Mouse (Mus musculus) bone marrow macrophage, adult 2 months (primary cell): ENCODE measurements around the gene Sufu. TPM values are rescaled to one million over a fixed set of nuclear protein-coding genes. Genes with fewer than 3 reads are reported as not detected.

Source experiments
- H3K27ac ChIP-seq: 2 replicates; pipeline ENCODE4 v1.5.1; 2012; ENCODE audit warnings: low read depth, low read length; ENCODE audit not compliant: insufficient read depth
- H3K4me1 ChIP-seq: 2 replicates; pipeline ENCODE4 v1.6.1; 2012; ENCODE audit warnings: low read length; ENCODE audit not compliant: control insufficient read depth, insufficient read depth
- H3K4me3 ChIP-seq: 2 replicates; pipeline ENCODE4 v1.5.1; 2012; ENCODE audit warnings: mild to moderate bottlenecking, low read length, moderate library complexity; ENCODE audit not compliant: insufficient read depth
- CTCF ChIP-seq: IDR thresholded peaks from 2 replicates; pipeline ENCODE4 v1.5.1; 2012; ENCODE audit warnings: low read depth, mild to moderate bottlenecking, low read length, moderate library complexity
- POLR2A ChIP-seq: IDR thresholded peaks from 2 replicates; pipeline ENCODE4 v1.6.1; 2012; ENCODE audit warnings: mild to moderate bottlenecking, low read depth, low read length, borderline replicate concordance
- polyA plus RNA-seq: library from polyadenylated mRNA; stranded (reverse); fragments of >200 nt; gene quantifications from 2 replicates; pipeline ENCODE4 v1.2.4, GENCODE M21; 2012; ENCODE audit not compliant: missing spikeins, insufficient read depth, insufficient read length

Gene Sufu
- polyA plus RNA-seq, 1 experiment, result 14.7 TPM

DNA sequence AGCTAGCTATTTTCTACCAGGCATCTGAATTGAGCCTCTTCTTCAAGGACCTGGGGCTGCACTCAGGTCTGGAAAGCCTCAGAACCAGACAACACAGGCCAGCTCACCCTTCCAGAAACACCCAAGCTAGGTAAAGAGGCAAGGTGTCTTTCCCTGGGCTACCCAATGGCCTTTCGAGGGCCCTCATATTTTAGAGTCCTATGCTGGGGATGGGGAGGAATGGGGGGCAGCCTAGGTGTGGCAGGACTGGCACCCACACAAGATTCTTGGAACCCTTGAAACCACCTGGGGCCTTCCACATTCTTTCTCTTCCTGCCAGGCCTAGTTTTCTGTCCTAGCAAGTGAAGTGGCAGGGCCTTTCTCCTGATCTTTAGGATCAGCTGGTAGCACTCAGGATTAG is 92.8 kb downstream of the Sufu start:
- H3K4me3 ChIP-seq, result no peak overlapping the region
- TF ChIP-seq POLR2A (no peak), CTCF (no peak)
- H3K4me1 ChIP-seq, result peaks cover 55% of the 10 kb centered on the region
- no peak overlapping the region for H3K27ac ChIP-seq

DNA sequence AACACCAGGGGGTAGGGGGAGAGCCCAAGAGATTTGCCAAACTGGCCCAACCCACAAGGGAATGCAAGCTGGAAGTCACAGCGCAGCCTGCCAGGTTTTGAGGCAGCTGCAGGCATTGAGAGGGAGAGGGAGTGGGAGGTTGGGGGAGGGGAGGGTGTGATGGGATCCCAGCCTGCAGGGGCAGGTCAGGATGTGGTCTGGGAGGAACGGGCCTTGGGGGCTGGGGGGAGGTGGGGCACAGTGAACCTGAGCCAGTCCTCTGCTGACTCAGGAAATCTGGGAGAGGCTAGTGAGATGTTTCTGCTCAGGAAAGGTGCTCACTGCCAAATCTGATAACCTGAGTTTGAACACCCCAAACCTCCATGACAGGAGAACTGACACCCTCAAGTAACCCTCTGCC is 93.9 kb downstream of the Sufu start:
- Histone ChIP-seq H3K4me3 (no peak overlapping the region), H3K4me1 (peaks cover 49% of the 10 kb centered on the region), H3K27ac (no peak overlapping the region)
- no peak for TF ChIP-seq POLR2A
- TF ChIP-seq CTCF, result no peak

DNA sequence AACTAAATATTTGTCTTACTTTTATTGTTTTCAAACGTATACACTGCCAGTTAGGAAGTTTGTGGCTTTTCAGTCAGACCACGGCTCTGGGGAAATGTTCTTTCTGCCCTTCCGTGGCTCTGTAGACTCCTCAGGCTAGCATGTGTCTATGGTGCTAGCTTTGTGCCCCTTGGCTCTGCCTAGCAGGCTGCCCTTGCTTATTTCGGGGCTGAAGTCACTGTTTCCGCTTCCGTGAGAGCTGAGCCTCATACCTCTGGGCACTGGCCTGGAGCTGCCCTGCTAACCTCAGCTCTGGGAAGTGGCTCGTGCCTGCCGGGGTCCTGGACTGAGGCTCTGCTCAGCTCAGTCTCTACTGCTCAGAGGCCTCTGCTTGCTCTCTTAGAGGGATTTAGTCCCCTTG is 98.4 kb downstream of the Sufu start:
- Histone ChIP-seq H3K27ac (no peak overlapping the region), H3K4me1 (peaks cover 14% of the 10 kb centered on the region), H3K4me3 (no peak overlapping the region)
- TF ChIP-seq CTCF, result no peak

DNA sequence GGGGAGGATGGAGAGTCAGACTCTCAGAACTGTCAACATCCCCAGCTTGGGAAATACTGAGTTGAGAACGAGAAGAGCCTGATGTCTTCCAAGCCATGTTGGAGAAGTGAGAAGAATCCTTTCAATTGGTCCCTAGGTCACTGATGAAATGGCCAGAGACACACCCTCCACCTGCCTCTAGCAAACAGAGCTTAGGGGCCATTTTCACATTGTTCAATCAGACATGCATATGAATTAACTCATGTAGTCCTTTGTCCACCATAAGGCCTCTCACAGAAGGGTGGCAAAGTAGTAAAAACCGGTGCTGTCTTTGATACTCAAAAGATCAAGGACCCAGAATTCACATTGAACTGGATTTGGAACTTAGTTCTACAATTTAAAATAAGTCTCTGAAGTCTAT is 100.5 kb downstream of the Sufu start:
- Histone ChIP-seq H3K4me3 (no peak overlapping the region), H3K27ac (no peak overlapping the region)
- TF ChIP-seq POLR2A, result no peak
- no peak for TF ChIP-seq CTCF

DNA sequence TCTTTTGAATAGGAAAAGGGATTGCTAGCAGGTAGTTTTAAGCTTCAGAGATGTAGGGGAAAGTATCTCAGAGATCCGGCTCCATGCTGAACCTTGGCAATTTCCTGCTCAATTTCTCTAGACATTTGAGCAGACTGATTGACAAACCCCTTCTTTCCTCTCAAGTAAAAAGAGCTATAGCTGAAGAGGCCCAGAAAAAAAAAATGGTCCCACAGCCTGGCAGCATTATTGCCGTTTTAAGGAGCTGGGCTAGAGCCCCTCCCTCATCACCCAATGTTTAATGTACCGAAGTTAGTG is 102.8 kb downstream of the Sufu start:
- Histone ChIP-seq H3K27ac (peak overlapping the region; percentile 53), H3K4me3 (peak overlapping the region; percentile 3; the same call in 1 of the 2 replicates), H3K4me1 (peaks cover 13% of the 10 kb centered on the region)
- TF ChIP-seq POLR2A, result no peak
- TF ChIP-seq CTCF, result no peak

More for the DNA sequence above, 100.5 kb downstream of the Sufu start:
- peaks cover 13% of the 10 kb centered on the region for H3K4me1 ChIP-seq

DNA sequence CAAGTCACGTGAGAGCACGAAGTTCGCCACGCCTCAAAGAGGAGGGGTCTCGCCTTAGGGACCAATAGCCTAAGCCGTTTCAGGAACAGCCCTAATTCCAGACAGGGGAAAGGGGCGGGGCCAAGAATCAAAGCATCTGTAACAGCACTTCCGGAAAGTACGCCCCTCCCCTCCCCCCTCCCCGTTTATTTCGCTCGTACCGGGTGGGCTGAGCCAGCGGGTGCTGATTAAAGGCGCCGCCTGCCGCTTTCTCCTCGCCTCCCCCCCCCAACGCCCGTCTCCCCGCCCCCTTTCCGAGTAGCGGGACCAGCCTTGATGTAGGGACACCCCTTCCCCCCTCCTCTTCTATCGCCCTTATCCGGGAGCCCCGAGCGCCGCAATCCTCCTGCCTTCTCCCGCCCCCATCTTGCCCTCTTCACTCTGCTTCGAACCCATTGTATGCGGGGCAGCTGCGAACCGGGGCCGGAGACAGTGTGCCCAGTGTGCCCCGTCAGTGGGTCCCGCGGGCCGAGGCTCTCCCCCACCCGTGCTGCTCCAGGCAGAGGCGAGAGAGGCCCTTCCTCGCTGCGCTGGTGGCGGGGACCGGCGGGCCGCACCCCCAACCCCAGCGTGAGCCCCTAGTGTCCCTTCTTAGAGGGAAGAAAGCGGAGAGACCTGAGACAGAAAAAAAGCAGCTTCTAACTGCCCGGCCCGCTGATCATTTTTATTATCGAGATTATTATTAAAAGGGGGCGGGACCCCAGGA is 103.3 kb downstream of the Sufu start:
- Histone ChIP-seq H3K27ac (peak overlapping the region; percentile 99), H3K4me1 (peaks cover 13% of the 10 kb centered on the region), H3K4me3 (peak overlapping the region; percentile 86)
- TF ChIP-seq POLR2A (no peak), CTCF (no peak)

DNA sequence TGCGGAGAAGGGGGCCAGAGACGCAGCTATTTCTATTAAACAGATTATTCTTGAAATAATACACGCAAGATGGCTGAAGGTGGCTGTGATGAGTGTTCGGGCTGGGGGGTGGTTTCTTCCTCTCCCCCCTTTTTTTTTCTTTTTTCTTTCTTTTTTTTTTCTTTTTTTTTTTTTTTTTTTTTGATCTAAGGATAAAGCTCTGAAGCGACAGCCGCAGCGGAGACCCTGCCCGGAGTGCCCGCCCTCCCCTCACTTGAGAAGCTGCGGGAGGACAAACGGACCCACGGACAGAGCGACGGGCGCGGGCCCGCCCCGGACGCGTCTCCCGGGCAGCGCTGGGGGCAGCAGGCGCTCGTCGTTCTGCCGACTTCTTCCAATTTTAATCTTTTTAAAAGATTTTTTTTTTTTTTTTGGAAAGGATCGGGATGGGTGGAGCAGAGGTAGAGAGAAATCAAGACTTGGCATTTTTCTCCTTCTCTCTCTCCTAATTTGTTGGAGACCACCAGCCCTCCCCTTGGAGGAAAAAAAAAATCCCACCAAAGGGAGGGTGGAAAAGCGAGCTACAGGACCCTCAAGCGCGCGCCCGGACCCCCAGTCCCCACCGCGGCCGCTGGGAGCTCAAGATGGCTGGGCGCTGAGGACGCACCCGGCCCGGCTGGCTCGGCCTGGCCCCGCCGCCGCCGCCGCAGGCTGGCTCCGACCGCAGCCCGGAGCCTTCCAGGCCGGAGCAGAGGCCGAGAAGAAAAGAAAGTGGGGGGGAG is 104.1 kb downstream of the Sufu start:
- Histone ChIP-seq H3K4me1 (peaks cover 8% of the 10 kb centered on the region), H3K4me3 (peak overlapping the region; percentile 86), H3K27ac (peak overlapping the region; percentile 99)
- TF ChIP-seq POLR2A, result no peak
- TF ChIP-seq CTCF, result no peak

DNA sequence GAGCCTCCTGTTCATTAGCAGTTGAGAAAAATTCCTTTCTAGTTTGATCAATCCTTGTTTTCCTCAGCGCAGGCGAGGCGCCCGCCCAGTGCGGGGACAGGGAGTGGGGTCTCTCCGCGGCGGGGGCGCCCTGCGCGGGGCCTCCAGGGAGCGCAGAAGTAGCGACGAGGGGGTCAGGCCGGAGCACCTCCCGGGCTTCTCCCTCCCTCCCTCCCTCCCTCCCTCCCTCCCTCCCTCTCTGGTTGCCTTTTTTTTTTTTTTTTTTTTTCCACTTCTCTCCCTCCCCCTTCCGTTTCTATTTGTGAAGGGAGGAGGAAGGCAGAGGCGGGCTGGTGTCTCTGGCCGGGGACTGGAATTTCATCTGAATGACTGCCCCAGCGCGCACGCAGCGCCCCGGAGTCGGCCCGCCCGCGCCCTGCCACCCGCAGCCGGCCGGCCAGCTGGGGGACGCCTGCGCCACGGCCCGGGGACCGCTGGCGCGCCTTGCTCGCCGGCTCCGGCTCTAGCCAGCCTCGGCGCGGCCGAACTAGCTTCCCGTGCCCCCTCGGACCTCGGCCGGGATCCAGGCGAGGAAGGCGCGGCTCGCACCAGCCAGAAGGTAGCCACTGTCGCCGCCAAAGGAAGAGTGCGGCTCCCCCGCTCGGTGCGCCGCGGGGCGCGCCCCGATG is 104.8 kb downstream of the Sufu start, which contains the start of gene Trim8:
Gene Trim8 (plus strand): TSS at position 302 of the 668 bp plus-strand sequence.
- Histone ChIP-seq H3K4me3 (peak within 1 kb of the TSS; percentile 86), H3K27ac (peak within 1 kb of the TSS; percentile 99), H3K4me1 (peaks cover 10% of the 10 kb centered on the region)
- no peak for TF ChIP-seq CTCF
- no peak for TF ChIP-seq POLR2A

DNA sequence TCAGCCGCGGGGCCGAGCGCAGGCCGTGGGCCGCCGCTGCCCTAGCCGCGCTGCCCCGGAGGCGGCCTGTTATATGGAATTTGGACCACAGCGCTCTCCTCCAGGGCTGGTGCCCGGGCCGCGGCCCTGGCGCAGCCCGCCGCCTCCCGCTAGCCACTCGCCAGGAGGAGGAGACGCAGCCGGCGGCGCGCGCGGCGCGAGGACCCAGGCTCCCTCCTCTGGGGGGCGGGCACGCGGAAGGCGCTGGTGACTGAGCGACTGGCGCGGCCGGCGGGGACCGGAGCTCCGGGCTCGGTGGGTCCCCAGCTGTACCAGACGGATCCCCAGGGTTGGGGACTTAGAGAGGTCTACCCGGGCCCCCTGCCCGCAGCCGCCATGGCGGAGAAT is 105.4 kb downstream of the Sufu start:
- TF ChIP-seq CTCF (no peak), POLR2A (no peak)
- H3K4me3 ChIP-seq, result peak overlapping the region; percentile 67
- peaks cover 16% of the 10 kb centered on the region for H3K4me1 ChIP-seq
- peak overlapping the region; percentile 99 for H3K27ac ChIP-seq

DNA sequence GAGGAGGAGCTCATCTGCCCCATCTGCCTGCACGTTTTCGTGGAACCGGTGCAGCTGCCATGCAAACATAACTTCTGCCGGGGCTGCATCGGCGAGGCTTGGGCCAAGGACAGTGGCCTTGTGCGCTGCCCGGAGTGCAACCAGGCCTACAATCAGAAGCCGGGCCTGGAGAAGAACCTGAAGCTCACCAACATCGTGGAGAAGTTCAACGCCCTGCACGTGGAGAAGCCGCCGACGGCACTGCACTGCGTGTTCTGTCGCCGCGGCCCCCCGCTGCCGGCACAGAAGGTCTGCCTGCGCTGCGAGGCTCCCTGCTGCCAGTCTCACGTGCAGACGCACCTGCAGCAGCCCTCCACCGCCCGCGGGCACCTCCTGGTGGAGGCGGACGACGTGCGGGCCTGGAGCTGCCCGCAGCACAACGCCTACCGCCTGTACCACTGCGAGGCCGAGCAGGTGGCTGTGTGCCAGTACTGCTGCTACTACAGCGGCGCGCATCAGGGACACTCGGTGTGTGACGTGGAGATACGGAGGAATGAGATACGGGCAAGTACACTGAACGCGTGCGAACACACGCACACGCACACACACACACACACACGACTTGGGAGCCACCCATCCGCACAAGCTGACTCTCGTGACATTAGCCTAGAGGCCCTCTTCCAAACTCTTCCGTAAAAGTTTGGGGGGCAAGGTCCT is 105.9 kb downstream of the Sufu start:
- Histone ChIP-seq H3K27ac (peak overlapping the region; percentile 99), H3K4me1 (peaks cover 21% of the 10 kb centered on the region), H3K4me3 (peak overlapping the region; percentile 67)
- no peak for TF ChIP-seq POLR2A
- no peak for TF ChIP-seq CTCF
